Mouse (Mus musculus): ENCODE measurements around the gene Pdgfa. TPM values are rescaled to one million over a fixed set of nuclear protein-coding genes. Genes with fewer than 3 reads are reported as not detected.

The Pdgfa gene
- polyA plus RNA-seq, 1 experiment from 2014 or later, result 65.7 TPM

- no peak for ATAC-seq (ENCODE audit: low read depth)
Measured at GRCm38 (mm10) chr5:138977759-138978158, 19.4 kb downstream of the Pdgfa start.

DNA sequence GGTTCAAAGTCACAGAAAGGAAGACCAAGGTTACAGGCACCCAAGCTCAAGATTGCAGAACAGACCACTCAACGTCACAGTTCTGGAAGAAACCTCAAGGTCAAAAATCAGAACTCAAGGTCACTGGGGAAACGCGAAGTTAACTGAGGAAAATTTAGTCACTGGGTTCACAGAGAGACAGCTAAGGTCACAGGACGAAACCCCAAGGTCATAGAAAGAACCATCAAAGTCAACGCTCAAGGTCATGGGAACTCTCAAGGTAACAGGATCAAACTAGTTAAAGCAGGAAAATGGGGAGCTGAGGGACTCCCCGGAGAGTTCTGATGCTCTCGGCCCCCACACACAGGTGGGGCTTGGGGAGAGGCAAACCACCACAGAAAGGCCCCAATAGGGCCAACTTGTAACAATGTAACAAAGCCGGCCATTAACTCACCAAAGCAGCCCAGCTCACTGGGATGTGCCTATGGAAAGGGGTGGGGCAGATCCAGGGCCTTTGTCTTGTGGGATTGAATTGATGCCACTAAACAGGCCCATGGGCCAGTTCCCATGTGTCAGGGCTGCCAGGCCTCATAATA lies 22.2 kb downstream of the Pdgfa start:
- Histone ChIP-seq H3K9me3 (ENCODE audit: control insufficient read depth, low read length) (no peaks in the 10 kb centered on the region), H3K4me1 (ENCODE audit: control insufficient read depth, insufficient read depth, low read length) (peaks cover 9% of the 10 kb centered on the region), H3K36me3 (ENCODE audit: control insufficient read depth, insufficient read depth, low read length) (0 out of 2 replicates have a peak, but pooled peaks cover 10% of the 10 kb centered on the region), H3K27me3 (replicated peaks; ENCODE audit: control insufficient read depth, insufficient read depth, low read length) (no peaks in the 10 kb centered on the region), H3K9ac (ENCODE audit: low read depth, low read length) (no peak overlapping the region), H3K4me3 (ENCODE audit: low read depth, low read length) (no peak overlapping the region), H3K27ac (replicated peaks; ENCODE audit: low read depth, low read length) (no peak overlapping the region), H3K4me2 (ENCODE audit: low read depth, low read length) (no peak overlapping the region)
- DNase-seq (ENCODE audit: low spot score), result no peak
- no peak for ATAC-seq (ENCODE audit: low read depth)
- 88% methylated on average over 8 of the region's 8 CpGs for WGBS

More at GRCm38 (mm10) chr5:138977759-138978158, 19.4 kb downstream of the Pdgfa start:
- Histone ChIP-seq H3K4me2 (ENCODE audit: low read depth, low read length) (no peak overlapping the region), H3K27me3 (replicated peaks; ENCODE audit: control insufficient read depth, insufficient read depth, low read length) (no peaks in the 10 kb centered on the region), H3K27ac (replicated peaks; ENCODE audit: low read depth, low read length) (no peak overlapping the region), H3K9me3 (ENCODE audit: control insufficient read depth, low read length) (no peaks in the 10 kb centered on the region), H3K9ac (ENCODE audit: low read depth, low read length) (no peak overlapping the region), H3K36me3 (ENCODE audit: control insufficient read depth, insufficient read depth, low read length) (0 out of 2 replicates have a peak, but pooled peaks cover 13% of the 10 kb centered on the region), H3K4me3 (ENCODE audit: low read depth, low read length) (no peak overlapping the region), H3K4me1 (ENCODE audit: control insufficient read depth, insufficient read depth, low read length) (no peaks in the 10 kb centered on the region; the same call in 1 of the 2 replicates)
- DNase-seq (ENCODE audit: low spot score), result no peak
- WGBS, result 31% methylated on average over 3 of the region's 3 CpGs

- no peak for DNase-seq (ENCODE audit: low spot score)
- Histone ChIP-seq H3K36me3 (ENCODE audit: control insufficient read depth, insufficient read depth, low read length) (0 out of 2 replicates have a peak, but pooled peaks cover 6% of the 10 kb centered on the region), H3K4me1 (ENCODE audit: control insufficient read depth, insufficient read depth, low read length) (peaks cover 12% of the 10 kb centered on the region; the same call in 1 of the 2 replicates), H3K9me3 (ENCODE audit: control insufficient read depth, low read length) (no peaks in the 10 kb centered on the region), H3K4me2 (ENCODE audit: low read depth, low read length) (no peak overlapping the region), H3K27me3 (replicated peaks; ENCODE audit: control insufficient read depth, insufficient read depth, low read length) (no peaks in the 10 kb centered on the region), H3K9ac (ENCODE audit: low read depth, low read length) (no peak overlapping the region), H3K27ac (replicated peaks; ENCODE audit: low read depth, low read length) (no peak overlapping the region), H3K4me3 (ENCODE audit: low read depth, low read length) (no peak overlapping the region)
- WGBS, result 76% methylated on average over 6 of the region's 6 CpGs
- no peak for ATAC-seq (ENCODE audit: low read depth)
Measured at GRCm38 (mm10) chr5:138973480-138973879, 23.7 kb downstream of the Pdgfa start.

DNA sequence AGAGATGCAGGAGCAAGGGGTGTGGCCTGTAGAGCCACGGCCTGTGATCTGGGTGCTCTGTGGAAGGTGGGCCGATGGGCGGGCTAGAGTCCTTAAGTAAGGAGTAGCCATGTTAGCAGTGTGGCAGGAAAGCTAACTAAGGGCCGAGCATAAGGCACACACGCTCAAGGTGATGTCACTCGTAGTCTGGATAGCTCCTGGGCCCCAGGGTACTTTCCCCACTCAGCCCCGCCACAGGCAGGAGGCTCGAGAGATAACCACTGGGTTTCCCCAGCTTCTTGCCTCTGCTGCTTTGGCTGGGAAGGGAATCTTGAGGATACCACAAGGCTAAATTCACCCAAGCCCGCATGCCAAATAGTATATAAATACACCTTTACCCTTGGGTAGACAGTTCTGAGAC lies 25.8 kb downstream of the Pdgfa start:
- H3K36me3 ChIP-seq (ENCODE audit: control insufficient read depth, insufficient read depth, low read length), result 0 out of 2 replicates have a peak, but pooled peaks cover 3% of the 10 kb centered on the region
- no peak overlapping the region for H3K4me2 ChIP-seq (ENCODE audit: low read depth, low read length)
- H3K9ac ChIP-seq (ENCODE audit: low read depth, low read length), result no peak overlapping the region
- H3K27me3 ChIP-seq (replicated peaks; ENCODE audit: control insufficient read depth, insufficient read depth, low read length), result no peaks in the 10 kb centered on the region
- H3K27ac ChIP-seq (replicated peaks; ENCODE audit: low read depth, low read length), result no peak overlapping the region
- ATAC-seq (ENCODE audit: low read depth), result no peak
- no peak overlapping the region for H3K4me3 ChIP-seq (ENCODE audit: low read depth, low read length)
- no peaks in the 10 kb centered on the region for H3K9me3 ChIP-seq (ENCODE audit: control insufficient read depth, low read length)
- peaks cover 12% of the 10 kb centered on the region; the same call in 1 of the 2 replicates for H3K4me1 ChIP-seq (ENCODE audit: control insufficient read depth, insufficient read depth, low read length)
- no peak for DNase-seq (ENCODE audit: low spot score)
- WGBS, result 72% methylated on average over 9 of the region's 9 CpGs

DNA sequence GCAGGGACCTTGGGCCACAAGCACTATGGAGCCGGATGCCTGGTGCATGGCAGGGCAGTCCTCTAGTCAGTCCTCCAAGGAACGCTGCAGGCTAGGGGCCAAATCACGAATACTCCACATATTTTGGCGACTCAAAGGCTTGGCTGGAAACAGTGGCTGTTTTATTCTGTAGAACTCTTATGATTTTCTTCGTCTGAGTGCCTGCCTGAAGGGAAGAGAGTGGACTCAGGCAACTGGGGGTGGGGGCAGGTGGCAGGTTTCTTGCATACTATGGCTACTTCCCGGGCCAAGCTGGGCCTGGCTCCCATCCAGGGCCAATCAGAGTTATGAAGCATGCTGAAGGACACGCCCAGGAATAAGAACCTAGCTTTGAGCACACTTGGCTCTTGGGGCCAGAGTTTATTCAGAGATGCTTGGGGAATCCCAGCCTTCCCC lies 27.1 kb downstream of the Pdgfa start:
- DNase-seq (ENCODE audit: low spot score) (peak; percentile 83), ATAC-seq (ENCODE audit: low read depth) (peak; percentile 50)
- H3K27me3 ChIP-seq (replicated peaks; ENCODE audit: control insufficient read depth, insufficient read depth, low read length), result no peaks in the 10 kb centered on the region
- 31% methylated on average over 7 of the region's 7 CpGs for WGBS
- peaks cover 20% of the 10 kb centered on the region for H3K4me1 ChIP-seq (ENCODE audit: control insufficient read depth, insufficient read depth, low read length)
- H3K9ac ChIP-seq (ENCODE audit: low read depth, low read length), result no peak overlapping the region
- no peaks in the 10 kb centered on the region for H3K36me3 ChIP-seq (ENCODE audit: control insufficient read depth, insufficient read depth, low read length)
- no peak overlapping the region for H3K4me2 ChIP-seq (ENCODE audit: low read depth, low read length)
- H3K9me3 ChIP-seq (ENCODE audit: control insufficient read depth, low read length), result no peaks in the 10 kb centered on the region
- peak overlapping the region; percentile 2; the same call in 1 of the 2 replicates for H3K27ac ChIP-seq (replicated peaks; ENCODE audit: low read depth, low read length)
- H3K4me3 ChIP-seq (ENCODE audit: low read depth, low read length), result no peak overlapping the region

- ATAC-seq (ENCODE audit: low read depth) (peak; percentile 38; the same call in 1 of the 2 replicates), DNase-seq (ENCODE audit: low spot score) (peak; percentile 57)
- Histone ChIP-seq H3K27me3 (replicated peaks; ENCODE audit: control insufficient read depth, insufficient read depth, low read length) (no peaks in the 10 kb centered on the region), H3K9me3 (ENCODE audit: control insufficient read depth, low read length) (no peaks in the 10 kb centered on the region), H3K27ac (replicated peaks; ENCODE audit: low read depth, low read length) (no peak overlapping the region), H3K4me3 (ENCODE audit: low read depth, low read length) (no peak overlapping the region), H3K9ac (ENCODE audit: low read depth, low read length) (no peak overlapping the region), H3K36me3 (ENCODE audit: control insufficient read depth, insufficient read depth, low read length) (no peaks in the 10 kb centered on the region), H3K4me1 (ENCODE audit: control insufficient read depth, insufficient read depth, low read length) (peaks cover 20% of the 10 kb centered on the region), H3K4me2 (ENCODE audit: low read depth, low read length) (no peak overlapping the region)
- 34% methylated on average over 7 of the region's 7 CpGs for WGBS
Measured at GRCm38 (mm10) chr5:138966033-138966724, 31.0 kb downstream of the Pdgfa start.

DNA sequence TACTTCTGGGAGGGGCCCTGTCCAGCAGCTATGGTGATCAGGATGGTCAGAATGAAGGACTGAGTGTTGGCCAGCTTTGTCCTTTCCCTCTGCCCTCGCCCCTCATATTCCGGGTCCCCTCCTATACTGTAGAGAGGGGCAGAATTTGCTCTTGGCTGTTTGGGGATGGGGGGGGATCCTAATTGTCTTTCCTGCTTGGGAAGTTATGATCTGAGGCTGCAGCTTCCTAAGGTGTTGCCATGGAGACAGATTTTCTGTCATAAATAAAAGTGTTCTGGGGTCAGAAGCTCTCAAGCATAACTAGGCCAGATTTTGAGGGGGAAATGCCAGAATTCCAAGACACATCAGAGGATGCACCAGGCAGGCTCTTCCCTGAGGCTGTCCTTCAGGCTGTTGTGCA lies 31.6 kb downstream of the Pdgfa start:
- no peak overlapping the region for H3K4me2 ChIP-seq (ENCODE audit: low read depth, low read length)
- H3K27me3 ChIP-seq (replicated peaks; ENCODE audit: control insufficient read depth, insufficient read depth, low read length), result no peaks in the 10 kb centered on the region
- ATAC-seq (ENCODE audit: low read depth) (no peak), DNase-seq (ENCODE audit: low spot score) (peak; percentile 46)
- no peak overlapping the region for H3K4me3 ChIP-seq (ENCODE audit: low read depth, low read length)
- no peaks in the 10 kb centered on the region for H3K9me3 ChIP-seq (ENCODE audit: control insufficient read depth, low read length)
- WGBS, result 85% methylated on average over 2 of the region's 2 CpGs
- H3K27ac ChIP-seq (replicated peaks; ENCODE audit: low read depth, low read length), result no peak overlapping the region
- H3K36me3 ChIP-seq (ENCODE audit: control insufficient read depth, insufficient read depth, low read length), result no peaks in the 10 kb centered on the region
- H3K4me1 ChIP-seq (ENCODE audit: control insufficient read depth, insufficient read depth, low read length), result peaks cover 17% of the 10 kb centered on the region
- H3K9ac ChIP-seq (ENCODE audit: low read depth, low read length), result no peak overlapping the region

GRCm38 (mm10) chr5:138956427-138956833 lies 40.7 kb downstream of the Pdgfa start:
- Histone ChIP-seq H3K27ac (replicated peaks; ENCODE audit: low read depth, low read length) (0 out of 2 replicates have a peak overlapping the region, but pooled peaks have one; percentile 15), H3K9me3 (ENCODE audit: control insufficient read depth, low read length) (no peaks in the 10 kb centered on the region), H3K4me1 (ENCODE audit: control insufficient read depth, insufficient read depth, low read length) (0 out of 2 replicates have a peak, but pooled peaks cover 18% of the 10 kb centered on the region), H3K4me2 (ENCODE audit: low read depth, low read length) (no peak overlapping the region), H3K4me3 (ENCODE audit: low read depth, low read length) (no peak overlapping the region), H3K9ac (ENCODE audit: low read depth, low read length) (0 out of 2 replicates have a peak overlapping the region, but pooled peaks have one; percentile 8), H3K36me3 (ENCODE audit: control insufficient read depth, insufficient read depth, low read length) (no peaks in the 10 kb centered on the region), H3K27me3 (replicated peaks; ENCODE audit: control insufficient read depth, insufficient read depth, low read length) (no peaks in the 10 kb centered on the region)
- ATAC-seq (ENCODE audit: low read depth), result peak; percentile 58
- peak; percentile 80 for DNase-seq (ENCODE audit: low spot score)
- 34% methylated on average over 10 of the region's 10 CpGs for WGBS

Data from embryonic facial prominence, embryonic 14.5 days (tissue).